Mouse (Mus musculus) ES-E14 (cell line): Measurements from ENCODE around the gene a. TPM values are rescaled to one million over a fixed set of nuclear protein-coding genes. Genes with fewer than 3 reads are reported as not detected.

ENCODE experiments used
- DNase-seq: peaks from one replicate; pipeline ENCODE4 v3.0.0-alpha.2; 2013; ENCODE audit warnings: low read depth, low spot score
- H3K27ac ChIP-seq: 2 replicates; pipeline ENCODE4 v1.5.1; 2012; ENCODE audit warnings: low read depth, mild to moderate bottlenecking, low read length, moderate library complexity, mixed read lengths; ENCODE audit not compliant: poor library complexity, insufficient read depth, severe bottlenecking
- H3K36me3 ChIP-seq: 2 replicates; pipeline ENCODE4 v1.6.1; 2012; ENCODE audit warnings: mild to moderate bottlenecking, low read length, moderate library complexity, mixed read lengths; ENCODE audit not compliant: control insufficient read depth, poor library complexity, insufficient read depth, severe bottlenecking
- H3K4me1 ChIP-seq, 2 experiments: fragments of 150-350 bp in 1 of 2; sonication (generic) in 1 of 2; 2 replicates each; pipeline ENCODE4 v1.6.1; 2012; ENCODE audit warnings: low read length in 2 of 2, mild to moderate bottlenecking in 1 of 2, mixed read lengths in 1 of 2; ENCODE audit not compliant: control insufficient read depth in 2 of 2, insufficient read depth in 2 of 2, poor library complexity in 1 of 2
- H3K4me3 ChIP-seq, 2 experiments: fragments of 150-350 bp in 1 of 2; sonication (generic) in 1 of 2; 2 replicates each; pipeline ENCODE4 v1.5.1; 2012; ENCODE audit warnings: low read length in 2 of 2, low read depth in 1 of 2, mild to moderate bottlenecking in 1 of 2, mixed read lengths in 1 of 2; ENCODE audit not compliant: insufficient read depth in 1 of 2, poor library complexity in 1 of 2, severe bottlenecking in 1 of 2
- H3K9ac ChIP-seq: 2 replicates; pipeline ENCODE4 v1.6.1; 2012; ENCODE audit warnings: low read depth, mild to moderate bottlenecking, low read length, mixed read lengths; ENCODE audit not compliant: poor library complexity, insufficient read depth, severe bottlenecking
- H3K9me3 ChIP-seq: fragments of 150-350 bp; sonication (generic); 2 replicates; pipeline ENCODE4 v1.6.1; 2012; ENCODE audit warnings: low read depth, mild to moderate bottlenecking, low read length; ENCODE audit not compliant: control insufficient read depth, insufficient read depth
- CHD2 ChIP-seq: IDR thresholded peaks from 2 replicates; pipeline ENCODE4 v1.6.1; 2014; ENCODE audit warnings: mild to moderate bottlenecking, low read depth, low read length, inconsistent platforms
- HCFC1 ChIP-seq: IDR thresholded peaks from 2 replicates; pipeline ENCODE4 v1.6.1; 2012; ENCODE audit warnings: low read length, inconsistent platforms, borderline replicate concordance; ENCODE audit not compliant: insufficient read depth
- MAFK ChIP-seq: IDR thresholded peaks from 2 replicates; pipeline ENCODE4 v1.6.1; 2014; ENCODE audit warnings: mild to moderate bottlenecking, low read depth, low read length, inconsistent platforms; ENCODE audit not compliant: insufficient read depth
- ZC3H11A ChIP-seq: IDR thresholded peaks from 2 replicates; pipeline ENCODE4 v1.6.1; 2012; ENCODE audit warnings: low read depth, mild to moderate bottlenecking, inconsistent platforms, low read length, borderline replicate concordance
- ZNF384 ChIP-seq: IDR thresholded peaks from 2 replicates; pipeline ENCODE4 v1.6.1; 2012; ENCODE audit warnings: low read depth, low read length, inconsistent platforms
- in situ Hi-C, 2 experiments: fragments of 600-800 bp; cut with MboI; formaldehyde crosslinking; loops; one replicate each; pipeline ENCODE4 v1.15.1; 2025; ENCODE audit warnings: low sequenced_read_pairs in 2 of 2, inconsistent platforms in 1 of 2; ENCODE audit not compliant: unreplicated experiment in 2 of 2
- total RNA-seq: library from RNA; depleted of rRNA; stranded (reverse); fragments of 300-350 nt; gene quantifications from 2 replicates; pipeline ENCODE4 v1.2.3, GENCODE M21; 2012

a gene
- total RNA-seq, 1 experiment, result 0.49 TPM

DNA sequence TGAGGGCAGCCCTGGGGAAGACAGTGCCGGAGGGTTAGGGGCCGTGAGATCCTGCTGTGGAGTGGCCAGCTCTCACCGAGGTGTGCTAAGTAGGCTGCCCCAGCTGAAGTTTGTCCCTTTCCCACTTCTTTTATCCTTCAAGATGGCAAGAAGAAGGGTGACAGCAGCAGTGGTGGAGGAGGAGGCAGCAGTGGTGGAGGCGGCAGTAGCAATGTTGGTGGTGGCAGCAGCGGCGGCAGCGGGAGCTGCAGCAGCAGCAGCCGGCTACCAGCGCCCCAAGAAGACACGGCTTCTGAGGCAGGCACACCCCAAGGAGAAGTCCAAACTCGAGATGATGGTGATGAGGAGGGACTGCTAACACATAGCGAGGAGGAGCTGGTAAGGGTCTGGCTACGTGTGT lies 72.5 kb downstream of the a start:
- no peak overlapping the region for H3K9ac ChIP-seq
- H3K9me3 ChIP-seq, result no peaks in the 10 kb centered on the region
- no peak overlapping the region for H3K27ac ChIP-seq
- H3K4me3 ChIP-seq, result no peak overlapping the region
- in situ Hi-C loops, result no loop called here
- H3K36me3 ChIP-seq, result peaks cover 31% of the 10 kb centered on the region
- no peak for DNase-seq
- TF ChIP-seq HCFC1 (no peak), ZNF384 (no peak), MAFK (no peak), CHD2 (no peak), ZC3H11A (no peak)
- no peaks in the 10 kb centered on the region for H3K4me1 ChIP-seq

GRCm38 (mm10) chr2:154865696-154866095 lies 74.5 kb downstream of the a start:
- no peak overlapping the region for H3K4me3 ChIP-seq
- TF ChIP-seq MAFK (no peak), ZNF384 (no peak), HCFC1 (no peak), CHD2 (no peak), ZC3H11A (no peak)
- no peaks in the 10 kb centered on the region for H3K9me3 ChIP-seq
- H3K4me1 ChIP-seq, result no peaks in the 10 kb centered on the region
- no peak overlapping the region for H3K27ac ChIP-seq
- peaks cover 25% of the 10 kb centered on the region for H3K36me3 ChIP-seq
- no peak overlapping the region for H3K9ac ChIP-seq
- DNase-seq, result no peak
- in situ Hi-C loops, result no loop called here

DNA sequence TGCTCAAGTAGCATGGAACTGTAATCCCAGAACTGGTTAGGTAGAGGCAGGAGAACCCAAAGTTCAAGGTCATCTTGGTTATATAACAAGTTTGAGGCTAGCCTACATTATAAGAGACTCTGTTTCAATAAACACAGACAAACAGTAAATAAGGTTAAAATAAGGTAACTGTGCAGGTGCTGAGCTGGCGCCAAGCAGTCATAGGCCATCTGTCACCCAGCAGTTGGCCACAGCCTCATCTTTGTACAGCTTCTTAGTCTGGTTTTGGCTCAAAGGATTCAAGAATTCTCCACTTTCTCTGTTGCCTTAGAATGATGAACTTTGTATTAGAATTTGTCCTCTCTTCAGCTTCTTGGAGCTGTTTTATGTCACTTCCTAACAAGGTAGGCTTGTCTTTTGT lies 76.9 kb downstream of the a start:
- in situ Hi-C loops, result no loop called here
- no peak for DNase-seq
- Histone ChIP-seq H3K9me3 (no peaks in the 10 kb centered on the region), H3K36me3 (peaks cover 30% of the 10 kb centered on the region), H3K9ac (no peak overlapping the region), H3K4me1 (no peaks in the 10 kb centered on the region), H3K27ac (no peak overlapping the region), H3K4me3 (no peak overlapping the region)
- no peak for TF ChIP-seq ZC3H11A
- no peak for TF ChIP-seq HCFC1
- TF ChIP-seq MAFK, result no peak
- no peak for TF ChIP-seq CHD2
- no peak for TF ChIP-seq ZNF384

- in situ Hi-C loops, result no loop called here
- TF ChIP-seq CHD2, result no peak; the same call in 1 of the 2 replicates
- TF ChIP-seq ZNF384, result no peak
- no peak for TF ChIP-seq ZC3H11A
- no peak for TF ChIP-seq HCFC1
- TF ChIP-seq MAFK, result no peak
Observed at GRCm38 (mm10) chr2:154869954-154870641, 78.9 kb downstream of the a start.

GRCm38 (mm10) chr2:154876621-154877020 lies 85.4 kb downstream of the a start:
- TF ChIP-seq CHD2 (no peak), MAFK (no peak)
- no peak for DNase-seq
- in situ Hi-C loops, result no loop called here
- no peak overlapping the region for H3K27ac ChIP-seq
- no peaks in the 10 kb centered on the region for H3K9me3 ChIP-seq
- H3K4me1 ChIP-seq, result no peaks in the 10 kb centered on the region
- H3K9ac ChIP-seq, result no peak overlapping the region
- peaks cover 36% of the 10 kb centered on the region for H3K36me3 ChIP-seq
- H3K4me3 ChIP-seq, result no peak overlapping the region

More at GRCm38 (mm10) chr2:154869954-154870641, 78.9 kb downstream of the a start:
- no peak for DNase-seq
- Histone ChIP-seq H3K36me3 (peaks cover 30% of the 10 kb centered on the region), H3K9me3 (no peaks in the 10 kb centered on the region), H3K4me1 (no peaks in the 10 kb centered on the region), H3K9ac (no peak overlapping the region), H3K27ac (no peak overlapping the region), H3K4me3 (no peak overlapping the region)
